Mouse (Mus musculus) lung, postnatal 0 days (tissue): Measurements from ENCODE around the gene Adamts16.

Experiments used
- CTCF ChIP-seq: IDR thresholded peaks from 2 replicates; pipeline ENCODE4 v1.5.1; 2016; ENCODE audit warnings: antibody characterized with exemption, mild to moderate bottlenecking
- EP300 ChIP-seq: IDR thresholded peaks from 2 replicates; pipeline ENCODE4 v1.6.1; 2016; ENCODE audit warnings: antibody characterized with exemption, mild to moderate bottlenecking, control low read depth

GRCm38 (mm10) chr13:70823757-70824156 is 17.9 kb downstream of the Adamts16 start:
- TF ChIP-seq CTCF = no peak
- no peak for TF ChIP-seq EP300
